16 mouse cellular contexts compared by ENCODE assay signal in the genomic region with DNA sequence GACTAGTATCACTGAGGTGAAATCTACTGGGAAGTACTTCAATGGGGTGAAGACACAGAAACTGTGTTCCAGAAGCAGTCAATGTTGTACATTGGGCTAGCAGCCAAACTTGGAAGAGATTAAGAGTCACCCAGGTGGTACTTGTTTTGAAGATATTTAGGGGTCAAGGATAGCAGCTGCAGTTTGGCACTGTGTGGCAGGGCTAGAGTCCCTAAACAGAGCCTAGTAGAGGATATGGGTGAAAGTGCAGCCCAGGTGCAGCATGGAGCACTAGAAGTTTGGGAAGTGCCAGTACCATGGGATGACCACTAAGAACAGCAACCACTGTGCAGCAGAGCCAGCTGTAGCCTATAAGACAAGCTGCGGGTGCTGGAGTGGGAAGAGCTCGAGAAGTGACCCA.
"Had no signal": no experiment of that assay in that cellular context is flagged by ENCODE, and none has a peak within 500 bp of the region (broad histone marks: within the 10 kb centered on the region; RNA-seq: fewer than 3 reads in every experiment).

No protein-coding gene starts in this region.

- H3K27ac ChIP-seq: neural tube, embryonic 13.5 days; neural tube, embryonic 15.5 days; stomach, embryonic 15.5 days; stomach, postnatal 0 days had no signal

- H3K4me3 ChIP-seq: neural tube, embryonic 13.5 days; neural tube, embryonic 15.5 days; stomach, embryonic 15.5 days had no signal

- DNase-seq: retina, postnatal 1 day; right cerebral cortex, adult 18-20 months; right cerebral cortex, postnatal 14 days; right cerebral cortex, postnatal 25 days; right cerebral cortex, postnatal 4 days; spleen, adult 18-20 months; thymus, adult 18-20 months; thymus, adult 2 months; thymus, postnatal 14 days; thymus, postnatal 25 days; thymus, postnatal 36 days; thymus, postnatal 4 days had no signal

- H3K9ac ChIP-seq: neural tube, embryonic 13.5 days; neural tube, embryonic 15.5 days; stomach, embryonic 15.5 days had no signal

- H3K27me3 ChIP-seq: neural tube, embryonic 13.5 days; neural tube, embryonic 15.5 days; stomach, embryonic 15.5 days had no signal

- H3K36me3 ChIP-seq: neural tube, embryonic 13.5 days; neural tube, embryonic 15.5 days; stomach, embryonic 15.5 days had no signal

- H3K4me1 ChIP-seq: neural tube, embryonic 13.5 days; neural tube, embryonic 15.5 days; stomach, embryonic 15.5 days had no signal

- H3K4me2 ChIP-seq: neural tube, embryonic 13.5 days; neural tube, embryonic 15.5 days; stomach, embryonic 15.5 days had no signal

- H3K9me3 ChIP-seq: neural tube, embryonic 13.5 days; neural tube, embryonic 15.5 days; stomach, embryonic 15.5 days had no signal
